Mouse (Mus musculus) lung, postnatal 25 days (tissue): Measurements from ENCODE around the gene Sept8.
A peak's percentile ranks its signal among the peaks of the same experiment; 100 is the strongest.
"Not testable (repeated sequence)": the region's sequence is repeated elsewhere in the genome, so short reads cannot be mapped to it uniquely, and the experiment has no call there.

Experiments
- DNase-seq: peaks from one replicate; pipeline ENCODE4 v3.0.0; 2022; ENCODE audit warnings: low spot score

Gene Sept8

DNA sequence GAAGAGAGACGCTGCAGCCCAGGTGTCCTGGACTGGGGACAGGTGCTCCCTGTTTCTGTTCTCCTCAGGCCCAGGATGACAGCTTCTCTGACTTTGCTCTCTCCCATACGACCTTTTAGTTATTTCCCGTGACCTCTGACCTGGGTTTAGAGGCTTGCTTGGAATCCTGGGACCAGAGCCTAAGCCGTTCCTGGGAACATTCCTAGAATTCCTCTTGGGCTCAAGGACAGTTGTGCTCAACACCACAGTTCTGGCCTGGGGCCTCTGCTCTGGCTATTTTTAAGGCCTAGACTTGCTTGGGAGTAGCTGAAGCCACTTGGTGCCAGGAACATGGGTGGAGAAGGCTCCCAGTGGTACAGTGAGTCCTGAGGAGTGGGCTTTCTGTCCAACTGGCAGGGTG, 6.4 kb downstream of the Sept8 start:
- peak; percentile 82 for DNase-seq

DNA sequence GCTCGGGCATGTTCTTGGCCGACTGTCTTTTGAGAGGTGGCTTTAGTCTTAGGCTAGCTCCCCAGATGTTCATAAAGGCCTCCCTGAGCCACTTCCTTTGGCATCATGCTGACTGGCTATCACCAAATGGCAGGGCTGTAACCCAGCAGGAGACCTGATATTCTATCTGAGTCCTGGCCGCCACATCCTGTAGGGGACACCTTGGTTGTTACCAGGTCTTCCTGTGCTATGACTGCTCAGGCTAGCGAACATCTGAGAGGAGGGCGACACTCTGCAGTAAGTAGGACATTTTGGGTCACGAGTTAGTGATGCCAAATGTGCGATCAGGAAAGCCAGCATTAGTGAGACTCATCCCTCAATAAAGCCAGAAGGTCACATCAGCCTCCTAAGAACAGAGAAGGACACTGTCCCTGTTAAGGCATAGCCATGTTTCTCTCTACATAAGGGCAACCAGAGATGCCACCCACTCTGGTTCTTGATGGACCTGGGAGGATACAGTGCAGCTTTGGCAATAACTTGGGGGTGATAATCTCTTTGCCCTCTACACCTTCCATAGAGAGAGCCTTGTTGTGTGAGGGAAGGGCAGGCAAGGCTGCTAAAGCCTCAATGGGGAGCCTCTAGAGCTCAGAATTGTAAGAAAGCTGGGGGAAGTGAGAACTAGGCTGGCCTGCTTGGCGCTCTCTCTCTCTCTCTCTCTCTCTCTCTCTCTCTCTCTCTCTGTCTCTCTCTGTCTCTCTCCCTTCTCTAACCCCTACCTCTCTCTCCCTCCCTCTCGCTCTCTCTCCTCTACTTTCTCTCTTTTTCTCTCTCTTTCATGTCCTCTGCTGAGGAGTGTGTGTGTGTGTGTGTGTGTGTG, 9.6 kb downstream of the Sept8 start:
- no peak for DNase-seq

DNA sequence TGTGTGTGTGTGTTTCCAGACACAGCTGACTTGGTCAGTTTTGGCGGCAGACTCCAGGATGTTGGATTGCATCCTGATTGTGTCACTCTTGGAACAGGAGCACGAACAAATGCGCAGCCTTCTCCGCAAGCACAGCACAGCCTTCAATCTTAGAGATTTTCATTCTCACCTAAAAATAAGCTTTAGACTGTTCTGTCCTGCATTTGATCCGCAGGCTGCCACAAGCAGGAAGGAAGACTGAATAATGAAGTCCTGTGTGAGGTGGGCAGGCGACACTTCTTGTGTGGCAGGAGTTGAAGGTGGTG, 10.1 kb downstream of the Sept8 start:
- peak; percentile 66 for DNase-seq

DNA sequence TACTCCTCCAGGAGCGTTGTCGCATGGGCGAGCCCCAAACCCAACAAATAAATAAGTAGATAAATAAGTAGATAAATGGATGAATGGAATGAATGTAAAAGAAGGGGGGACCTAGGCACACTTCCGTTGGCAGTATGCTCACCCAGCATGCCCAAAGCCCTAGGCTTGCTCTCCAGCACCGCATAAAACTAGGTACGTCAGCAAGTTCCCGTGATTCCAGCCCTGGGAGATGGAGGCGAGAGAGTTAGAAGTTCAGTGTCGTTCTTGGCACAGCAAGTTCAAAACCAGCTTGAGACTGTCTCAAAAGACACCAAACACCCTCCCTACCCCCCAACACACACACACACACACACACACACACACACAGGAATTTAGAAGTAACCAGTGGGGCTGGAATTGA, 10.9 kb downstream of the Sept8 start:
- DNase-seq = no peak

DNA sequence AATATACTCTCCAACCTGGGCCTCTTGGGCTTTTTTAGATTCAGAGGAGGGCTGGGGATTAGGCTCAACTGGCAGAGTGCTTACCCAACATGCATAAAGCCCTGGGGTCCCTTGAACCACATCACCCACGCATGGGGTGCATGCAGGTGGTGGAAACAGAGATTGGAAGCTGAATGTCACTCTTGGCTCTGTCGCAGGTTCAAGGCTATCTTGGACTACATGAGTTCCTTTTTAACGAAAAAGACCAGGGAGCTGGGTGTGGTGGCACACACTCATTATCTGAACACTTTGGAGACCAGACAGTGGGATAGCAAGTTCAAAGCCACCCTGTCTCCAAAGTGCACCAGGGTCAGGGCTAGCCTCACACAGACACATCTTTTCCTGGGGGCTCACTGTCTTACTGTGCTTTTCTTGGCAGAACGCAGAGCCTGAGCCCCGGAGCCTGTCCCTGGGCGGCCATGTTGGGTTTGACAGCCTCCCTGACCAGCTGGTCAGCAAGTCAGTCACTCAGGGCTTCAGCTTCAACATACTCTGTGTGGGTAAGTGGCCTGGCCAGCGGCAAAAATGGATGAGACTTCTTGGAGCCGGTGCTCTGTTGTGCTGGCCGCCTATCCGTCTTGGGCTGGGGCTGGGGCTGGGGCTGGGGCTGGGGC, 12.6 kb downstream of the Sept8 start:
- DNase-seq = no peak

DNA sequence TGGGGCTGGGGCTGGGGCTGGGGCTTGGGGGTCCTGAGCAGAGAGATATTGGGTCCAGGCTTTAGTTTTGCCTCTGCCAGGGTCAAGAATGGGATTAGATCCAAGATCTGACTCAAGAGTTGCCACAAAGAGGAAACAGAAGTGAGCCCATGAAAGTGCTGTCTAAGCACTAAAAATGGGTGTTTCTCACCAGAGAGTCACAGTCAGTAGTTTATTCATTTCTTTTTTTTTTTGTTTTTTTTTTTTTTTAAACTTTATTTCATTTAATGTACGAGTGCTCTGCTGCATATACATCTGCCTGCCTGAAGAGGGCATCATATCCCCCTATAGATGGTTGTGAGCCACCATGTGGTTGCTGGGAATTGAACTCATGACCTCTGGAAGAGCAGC, 13.2 kb downstream of the Sept8 start:
- DNase-seq = no peak

DNA sequence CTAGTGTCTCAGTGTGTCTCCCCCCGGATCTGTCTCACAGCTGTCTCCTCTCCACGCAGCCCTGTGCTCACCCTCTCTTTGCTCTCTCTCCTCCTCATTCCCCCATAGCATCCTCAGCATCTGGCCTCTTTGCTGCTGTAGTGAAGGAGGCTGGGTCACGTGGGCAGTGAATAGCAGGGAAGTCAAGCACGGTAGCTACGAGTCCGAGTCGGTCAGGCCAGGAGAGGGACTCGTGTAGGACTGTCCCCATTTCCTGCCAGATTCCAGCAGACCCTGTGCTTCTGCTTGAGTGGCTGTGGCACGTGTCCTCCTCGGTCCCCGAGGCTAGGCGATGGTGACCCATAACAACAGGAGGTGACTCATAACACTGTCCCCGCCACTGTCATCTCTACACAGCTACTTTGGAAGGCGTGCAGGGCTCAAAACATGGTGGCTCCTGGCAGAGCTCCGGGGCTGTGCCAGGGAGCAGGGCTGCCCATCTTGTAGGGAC, 20.0 kb downstream of the Sept8 start:
- no peak for DNase-seq

DNA sequence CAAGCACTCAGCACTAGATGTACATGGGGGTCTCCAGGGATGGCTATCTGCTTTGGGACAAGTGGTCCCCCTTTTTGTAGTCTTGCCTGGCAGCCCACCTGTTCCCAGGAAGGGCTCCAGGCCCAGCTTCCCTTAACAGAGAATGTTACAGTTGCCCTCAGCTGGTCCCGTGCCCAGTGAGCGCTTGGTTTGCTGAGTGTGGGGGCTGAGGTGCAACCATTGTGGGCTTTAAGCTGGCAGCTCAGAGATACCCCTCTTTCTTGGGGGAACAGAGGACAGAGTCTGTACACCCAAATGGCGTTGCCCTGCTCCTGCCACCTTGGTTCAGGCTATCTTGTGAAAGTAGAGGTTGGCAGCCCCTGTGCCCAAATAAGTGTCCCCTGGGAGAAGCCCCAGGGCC, 21.3 kb downstream of the Sept8 start:
- DNase-seq = no peak

DNA sequence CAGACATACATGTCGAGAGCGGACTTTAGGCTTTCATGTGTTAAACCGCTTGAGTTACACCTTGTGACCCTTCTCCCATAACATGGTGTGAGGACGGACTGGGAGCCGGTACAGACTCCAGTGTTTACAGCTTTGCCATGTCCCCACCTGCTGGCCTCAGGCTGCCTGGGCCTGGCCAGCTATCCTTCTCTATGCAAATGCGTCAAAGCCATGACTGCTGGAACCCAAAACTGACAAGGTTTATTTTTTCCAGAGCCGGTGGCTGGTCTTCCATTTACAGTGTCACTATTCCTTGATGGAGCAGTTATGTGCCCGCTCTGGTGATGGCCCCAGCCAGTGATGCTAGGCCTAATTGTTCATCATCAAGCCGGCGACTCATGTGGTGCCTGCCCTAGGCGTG, 22.2 kb downstream of the Sept8 start:
- DNase-seq = no peak

DNA sequence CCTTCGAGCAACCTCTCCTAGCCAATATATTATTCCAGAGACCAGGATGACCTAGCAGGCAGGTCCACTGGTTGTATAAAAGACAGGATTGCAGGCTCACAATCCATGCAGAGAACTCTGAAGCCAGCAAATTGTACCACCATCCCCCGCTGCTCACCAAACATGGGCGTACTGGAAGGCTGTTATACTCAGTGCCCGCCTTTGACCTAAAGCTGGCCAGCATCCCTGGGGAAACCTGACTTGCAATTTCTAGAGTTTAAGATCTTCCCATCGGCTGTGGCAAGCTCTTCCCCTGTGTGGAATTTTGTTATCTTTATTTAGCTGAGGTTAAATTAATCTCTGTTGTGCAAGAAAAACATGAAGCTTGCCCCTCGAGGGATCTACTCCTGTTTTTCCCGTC, 24.0 kb downstream of the Sept8 start:
- DNase-seq = no peak

DNA sequence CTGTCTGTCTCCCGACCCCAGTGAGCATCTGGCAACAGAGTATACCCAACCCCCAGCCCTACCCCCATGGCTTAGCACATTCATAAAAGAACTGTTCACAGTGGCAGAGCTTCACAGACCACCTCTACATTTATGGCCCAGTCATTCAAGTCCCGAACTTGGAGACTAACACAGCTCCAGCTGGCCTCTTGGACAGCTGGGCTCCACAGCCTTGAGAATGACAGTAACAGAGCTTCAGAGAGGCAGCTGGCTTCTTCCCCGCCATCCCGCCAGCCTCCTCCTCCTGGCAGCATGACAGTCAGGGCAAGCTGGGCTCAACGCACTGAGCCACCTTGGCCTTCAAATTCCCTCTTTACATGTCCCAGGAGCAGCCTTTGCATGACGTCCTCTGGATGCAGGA, 27.2 kb downstream of the Sept8 start:
- DNase-seq = no peak

DNA sequence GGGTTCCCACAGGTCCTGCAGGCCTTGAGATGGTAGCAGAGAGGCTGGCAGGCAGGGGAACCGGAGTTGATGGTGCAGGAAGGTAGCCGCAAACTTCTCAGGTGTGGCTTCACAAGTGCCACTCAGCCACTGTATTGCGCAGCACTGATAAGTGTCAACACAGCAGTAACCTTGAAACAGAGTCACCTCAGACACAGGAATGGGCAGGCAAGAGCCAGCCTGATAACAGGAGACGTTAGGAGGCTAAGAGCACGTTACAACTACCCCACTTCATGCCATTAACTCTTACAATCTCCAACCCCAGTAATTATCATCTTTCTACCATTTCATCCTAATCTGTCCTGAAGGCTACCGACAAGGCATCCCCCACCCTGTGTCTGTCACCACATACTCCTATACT, 28.5 kb downstream of the Sept8 start:
- peak; percentile 82 for DNase-seq

DNA sequence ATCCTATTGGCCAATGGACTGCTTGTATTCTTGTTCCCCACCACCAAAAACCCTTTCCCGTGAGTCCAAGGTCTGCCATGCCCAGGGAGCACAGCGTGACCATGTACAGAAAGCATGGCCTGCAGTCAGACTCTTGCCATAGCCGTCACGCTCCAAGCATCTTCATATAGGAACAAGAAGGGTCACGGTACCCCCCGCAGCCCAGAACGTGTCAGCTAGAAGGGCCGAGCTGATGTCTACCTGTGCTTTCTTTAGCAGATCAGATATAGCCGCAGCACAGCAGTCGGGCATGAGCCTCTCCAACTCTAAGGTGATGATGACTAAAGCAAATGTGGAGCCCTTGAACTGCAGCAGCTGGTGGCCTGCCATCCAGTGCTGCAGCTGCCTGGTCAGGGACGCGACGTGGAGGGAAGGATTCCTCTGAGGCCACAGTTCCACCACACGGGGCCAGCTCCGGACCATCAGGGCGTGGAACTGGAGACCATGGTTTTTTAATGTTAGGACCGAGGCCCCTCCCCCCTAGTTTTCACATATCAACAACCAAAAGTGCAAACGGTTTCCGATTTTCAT, 29.1 kb downstream of the Sept8 start:
- DNase-seq = no peak

DNA sequence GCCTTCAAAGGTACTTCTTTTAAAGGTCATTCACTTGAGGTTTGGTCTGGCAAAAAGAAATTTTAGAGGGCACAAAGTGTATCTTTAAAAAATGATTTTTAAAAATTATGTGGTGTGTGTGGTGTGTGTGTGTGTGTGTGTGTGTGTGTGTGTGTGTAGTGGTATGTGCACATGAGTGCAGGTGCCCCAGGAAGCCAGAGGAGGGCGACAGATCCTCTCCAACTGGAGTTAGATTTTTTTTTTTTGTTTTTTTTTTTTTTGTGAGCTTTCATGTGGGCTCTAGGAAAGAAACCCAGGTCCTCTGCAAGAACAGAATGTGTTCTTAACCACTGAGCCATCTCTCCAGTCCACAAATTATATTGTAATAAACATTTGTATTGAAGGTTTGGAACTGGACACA, 31.7 kb downstream of the Sept8 start:
- no peak for DNase-seq

DNA sequence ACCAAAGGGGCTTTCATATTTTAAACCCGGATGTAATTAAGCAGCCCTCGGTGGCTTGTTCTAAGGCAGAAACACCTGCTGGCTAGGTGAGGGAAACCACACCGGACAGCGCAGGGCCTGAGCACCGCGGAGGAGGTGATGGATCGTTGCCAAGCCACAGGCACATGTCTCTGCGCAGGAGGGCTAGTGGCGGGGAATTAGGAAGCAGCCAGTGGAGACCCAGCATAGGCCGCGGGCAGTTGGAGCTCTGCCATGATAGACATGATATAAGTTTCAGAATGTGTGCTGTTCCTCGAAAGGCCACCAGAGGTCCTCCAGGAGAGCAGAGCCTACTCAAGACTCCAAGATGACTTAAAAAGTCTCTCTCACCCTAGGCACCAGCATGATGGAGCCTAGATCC, 32.7 kb downstream of the Sept8 start:
- no peak for DNase-seq

DNA sequence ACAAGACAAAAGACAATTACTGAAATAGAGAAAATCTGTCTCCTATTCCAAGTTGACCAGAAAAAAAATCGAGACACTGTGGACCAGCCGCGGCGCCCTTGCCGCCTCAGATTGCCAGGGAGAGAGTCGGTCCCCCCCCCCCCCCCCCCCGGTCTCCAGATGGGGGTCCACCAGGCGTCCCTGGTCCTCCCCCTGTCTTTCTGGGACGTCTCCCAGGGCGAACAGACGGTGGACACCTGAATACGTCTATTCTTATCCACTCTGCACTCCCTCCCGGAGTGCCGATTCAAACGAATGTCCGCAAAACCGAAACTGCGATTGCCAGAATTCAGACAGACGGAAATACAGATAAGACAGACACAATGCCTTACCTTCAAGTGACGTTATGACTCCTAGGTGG, 37.5 kb downstream of the Sept8 start:
- not testable (repeated sequence) for DNase-seq

DNA sequence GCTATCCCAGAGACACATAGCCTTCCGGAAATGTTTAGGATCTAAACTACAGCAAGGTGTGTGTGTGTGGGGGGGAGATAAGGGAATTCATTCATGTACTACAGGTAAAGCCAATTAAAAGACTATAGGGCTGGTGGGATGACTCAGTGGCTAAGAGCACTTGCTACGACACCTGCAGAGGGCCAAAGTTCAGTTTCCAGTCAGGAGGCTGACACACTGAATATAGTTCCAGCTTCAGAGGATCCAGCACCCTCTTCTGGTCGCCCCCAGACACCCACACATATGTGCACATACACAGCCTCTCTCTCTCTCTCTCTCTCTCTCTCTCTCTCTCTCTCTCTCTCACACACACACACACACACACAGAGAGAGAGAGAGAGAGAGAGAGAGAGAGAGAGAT, 38.9 kb downstream of the Sept8 start:
- not testable (repeated sequence) for DNase-seq

DNA sequence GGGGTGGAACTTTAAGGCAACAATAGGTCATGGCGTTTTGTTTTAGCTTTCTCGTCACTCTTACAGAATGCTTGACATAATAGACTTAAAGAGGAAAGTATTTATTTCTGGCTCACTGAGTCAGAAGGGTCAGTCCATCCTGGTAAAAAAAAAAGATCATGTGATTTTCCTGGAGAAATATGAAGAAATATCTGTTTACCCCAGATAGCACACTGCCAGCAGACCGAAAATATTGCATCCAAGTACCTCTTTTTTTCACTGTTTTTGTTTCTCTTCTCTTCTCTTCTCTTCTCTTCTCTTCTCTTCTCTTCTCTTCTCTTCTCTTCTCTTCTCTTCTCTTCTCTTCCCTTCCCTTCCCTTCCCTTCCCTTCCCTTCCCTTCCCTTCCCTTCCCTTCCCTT, 40.9 kb downstream of the Sept8 start:
- DNase-seq = not testable (repeated sequence)

DNA sequence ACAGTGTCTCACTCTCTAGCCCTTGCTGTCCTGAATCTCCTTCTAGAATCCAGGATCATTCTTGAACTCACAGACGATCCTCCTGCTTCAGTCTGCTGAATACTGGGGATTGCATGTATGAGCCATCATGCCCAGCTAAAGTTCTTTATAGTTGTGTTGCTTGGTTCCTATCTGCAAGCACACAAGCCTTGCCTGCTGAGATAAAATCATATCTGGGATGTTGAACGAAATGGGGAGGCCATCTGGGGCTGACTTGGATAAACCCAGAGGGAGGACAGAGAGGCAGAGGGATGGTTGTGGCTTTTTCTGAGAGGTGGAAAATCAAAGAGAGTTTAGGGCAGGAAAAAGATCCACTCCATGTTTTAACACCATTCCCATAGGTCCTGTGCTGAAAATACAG, 42.9 kb downstream of the Sept8 start:
- no peak for DNase-seq

DNA sequence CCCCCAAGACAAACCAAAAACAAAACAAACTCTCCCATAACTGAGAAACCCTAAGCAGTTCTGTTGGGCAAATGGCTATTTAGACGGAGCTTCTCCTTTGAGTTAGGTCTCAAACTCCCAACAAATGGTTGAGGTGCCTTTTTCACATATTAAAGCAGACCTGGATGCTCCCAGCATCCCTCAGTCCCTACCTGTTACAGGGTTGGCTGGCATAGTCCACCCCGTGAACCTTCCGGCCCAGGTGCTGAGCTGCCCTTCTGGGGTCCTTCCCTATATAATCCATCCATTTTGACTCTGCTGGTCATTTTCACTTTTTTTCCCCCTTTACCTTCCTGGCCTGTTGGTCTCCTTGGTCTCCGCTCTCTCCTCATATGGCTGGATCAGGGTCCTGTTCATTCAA, 47.6 kb downstream of the Sept8 start:
- no peak for DNase-seq

DNA sequence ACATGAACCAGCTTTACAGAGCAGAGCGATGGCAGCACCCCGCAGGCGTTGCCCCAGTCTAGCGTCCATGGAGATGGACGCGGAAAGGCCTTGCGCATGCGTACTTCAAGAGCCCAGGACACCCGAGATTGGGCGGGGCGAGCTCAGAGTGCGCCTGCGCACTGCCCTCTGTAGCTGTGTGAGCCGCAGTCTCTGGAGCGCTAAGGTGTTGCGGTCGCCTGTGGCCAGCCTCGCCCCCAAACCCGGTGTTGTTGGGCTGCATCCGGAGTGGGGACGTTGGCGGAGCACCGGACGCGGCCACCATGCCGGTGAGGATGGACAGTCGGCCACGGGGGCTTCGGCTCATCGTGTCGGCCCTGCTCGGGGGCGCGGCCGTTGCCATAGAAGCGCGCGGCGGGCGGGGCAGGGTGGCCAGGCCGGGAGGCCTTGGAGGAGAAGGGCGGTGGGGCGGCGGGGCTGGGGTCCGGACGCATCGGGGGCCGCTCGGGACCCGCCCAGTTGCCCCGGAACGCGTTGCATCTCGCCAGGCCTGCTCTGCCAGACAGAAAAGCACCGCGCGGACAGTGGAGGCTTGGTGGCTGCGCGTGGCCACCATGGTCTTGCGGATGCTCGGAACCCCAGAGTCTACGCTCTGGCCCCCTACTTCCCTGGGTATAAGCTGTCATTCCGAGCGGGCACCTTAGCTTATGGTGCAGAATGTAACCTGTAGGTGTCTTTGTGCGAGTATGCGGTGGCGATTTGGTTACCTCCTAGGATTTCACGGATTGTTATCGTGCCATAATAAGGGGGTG, 48.4 kb downstream of the Sept8 start, which contains the start of gene Kif3a:
Gene Kif3a (plus strand): TSS at position 156 of the 791 bp plus-strand sequence.
- DNase-seq = peak; percentile 96

DNA sequence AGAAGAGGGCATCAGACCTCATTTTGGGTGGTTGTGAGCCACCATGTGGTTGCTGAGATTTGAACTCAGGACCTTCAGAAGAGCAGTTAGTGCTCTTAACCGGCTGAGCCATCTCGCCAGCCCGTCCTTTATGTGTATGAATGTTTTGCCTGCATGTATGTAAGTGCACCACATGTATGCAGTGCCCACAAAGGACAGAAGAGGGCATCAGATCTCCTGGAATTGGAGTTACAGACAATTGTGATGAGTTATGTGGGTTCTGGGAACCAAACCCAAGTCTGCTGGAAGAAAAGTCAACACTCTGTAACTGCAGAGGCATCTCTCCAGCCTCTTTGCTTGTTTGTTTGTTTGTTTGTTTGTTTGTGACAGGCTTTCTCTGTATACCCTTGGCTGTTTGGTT, 61.5 kb downstream of the Sept8 start:
- DNase-seq = no peak

DNA sequence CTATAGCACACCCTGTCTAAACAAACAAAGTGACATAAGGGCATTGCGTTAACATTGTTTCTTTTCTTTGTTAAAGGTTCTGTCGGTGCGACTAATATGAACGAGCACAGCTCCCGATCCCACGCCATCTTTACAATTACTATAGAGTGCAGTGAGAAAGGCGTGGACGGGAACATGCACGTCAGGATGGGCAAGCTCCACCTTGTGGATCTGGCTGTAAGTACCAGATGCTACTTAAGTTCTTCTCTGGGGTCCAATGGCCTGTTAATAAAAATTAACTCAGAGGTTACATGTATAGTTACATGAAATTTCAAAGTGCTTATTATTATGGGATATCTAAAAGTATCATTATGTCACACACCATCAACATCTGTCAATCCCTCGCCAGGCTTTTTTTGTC, 64.1 kb downstream of the Sept8 start:
- no peak for DNase-seq
